26 mouse cellular contexts compared by ENCODE assay signal in the genomic region with DNA sequence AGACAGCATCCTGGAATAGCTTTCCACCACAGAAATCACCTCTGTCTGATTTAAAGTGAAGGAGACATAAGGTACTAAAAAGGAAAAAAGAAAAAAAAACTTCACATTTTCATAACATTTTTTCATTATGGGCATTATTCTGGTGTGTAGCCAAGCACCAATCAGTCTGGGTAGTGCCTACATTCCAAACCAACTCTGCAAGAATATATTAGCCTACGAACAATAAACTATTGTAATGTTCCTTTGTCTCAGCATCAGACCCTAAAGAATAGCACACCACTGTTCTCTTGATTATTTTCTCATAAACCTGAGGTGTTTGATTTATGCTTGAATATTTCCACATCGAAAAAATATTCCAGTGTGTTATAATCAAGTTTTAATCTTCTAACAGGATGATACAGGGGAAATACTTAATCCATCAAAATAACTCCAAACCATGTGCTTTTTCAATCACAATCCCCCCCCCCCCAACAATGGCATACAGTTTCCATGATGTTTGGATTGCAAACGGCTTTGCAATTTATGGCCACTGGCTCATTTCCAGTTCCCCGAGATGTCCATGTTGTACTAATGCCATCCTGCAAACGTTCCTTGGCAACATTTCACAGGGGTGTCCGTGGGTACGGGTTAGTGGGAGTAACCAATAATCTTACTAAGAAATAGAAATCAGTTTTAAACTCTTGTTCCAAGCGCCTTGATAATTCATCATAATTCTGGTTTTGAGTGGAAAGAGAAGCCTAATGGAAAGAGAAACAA.
DNase-seq lines count a peak whose midpoint lies in the region; ATAC-seq lines count a peak whose summit lies in the region.
"Had no signal": no experiment of that assay in that cellular context is flagged by ENCODE, and none has a peak within 500 bp of the region (broad histone marks: within the 10 kb centered on the region; RNA-seq: fewer than 3 reads in every experiment).

No protein-coding gene starts in this region.

- H3K36me3 ChIP-seq in embryonic facial prominence, embryonic 14.5 days (ENCODE audit: control insufficient read depth, insufficient read depth, low read length) = no peaks in the 10 kb centered on the region
- H3K36me3 ChIP-seq in embryonic facial prominence, embryonic 10.5 days (replicated peaks) = no peaks in the 10 kb centered on the region
- no peaks in the 10 kb centered on the region for H3K36me3 ChIP-seq in forebrain, embryonic 16.5 days (ENCODE audit: control insufficient read depth, insufficient read depth)
- no peaks in the 10 kb centered on the region for H3K36me3 ChIP-seq in forebrain, embryonic 10.5 days (replicated peaks)
- H3K36me3 ChIP-seq: embryonic facial prominence, embryonic 15.5 days; hindbrain, embryonic 13.5 days had no signal

- H3K27me3 ChIP-seq in embryonic facial prominence, embryonic 14.5 days (replicated peaks; ENCODE audit: control insufficient read depth, insufficient read depth, low read length) = no peaks in the 10 kb centered on the region
- no peaks in the 10 kb centered on the region for H3K27me3 ChIP-seq in embryonic facial prominence, embryonic 10.5 days (replicated peaks; ENCODE audit: low read depth, poor library complexity, severe bottlenecking)
- no peaks in the 10 kb centered on the region for H3K27me3 ChIP-seq in forebrain, embryonic 16.5 days (replicated peaks; ENCODE audit: control insufficient read depth, insufficient read depth, low read length)
- H3K27me3 ChIP-seq in forebrain, embryonic 10.5 days (ENCODE audit: poor library complexity, severe bottlenecking) = no peaks in the 10 kb centered on the region
- H3K27me3 ChIP-seq: embryonic facial prominence, embryonic 15.5 days; forebrain, embryonic 13.5 days; hindbrain, embryonic 13.5 days had no signal

- no peaks in the 10 kb centered on the region for H3K9me3 ChIP-seq in embryonic facial prominence, embryonic 14.5 days (ENCODE audit: control insufficient read depth, low read length)
- H3K9me3 ChIP-seq in embryonic facial prominence, embryonic 10.5 days = no peaks in the 10 kb centered on the region
- H3K9me3 ChIP-seq in forebrain, embryonic 16.5 days (ENCODE audit: control insufficient read depth, low read length) = no peaks in the 10 kb centered on the region; the same call in 1 of the 2 replicates
- no peaks in the 10 kb centered on the region for H3K9me3 ChIP-seq in forebrain, embryonic 10.5 days
- H3K9me3 ChIP-seq: embryonic facial prominence, embryonic 15.5 days; forebrain, embryonic 13.5 days; hindbrain, embryonic 13.5 days had no signal

- no peak overlapping the region for H3K4me2 ChIP-seq in embryonic facial prominence, embryonic 14.5 days (ENCODE audit: low read depth, low read length)
- no peak overlapping the region for H3K4me2 ChIP-seq in forebrain, embryonic 16.5 days (ENCODE audit: low read length)
- H3K4me2 ChIP-seq: embryonic facial prominence, embryonic 15.5 days; forebrain, embryonic 13.5 days; heart, embryonic 11.5 days; hindbrain, embryonic 13.5 days had no signal

- H3K4me3 ChIP-seq in embryonic facial prominence, embryonic 14.5 days (ENCODE audit: low read depth, low read length) = no peak overlapping the region
- no peak overlapping the region for H3K4me3 ChIP-seq in embryonic facial prominence, embryonic 10.5 days
- H3K4me3 ChIP-seq in forebrain, embryonic 16.5 days (replicated peaks; ENCODE audit: low read length) = no peak overlapping the region
- H3K4me3 ChIP-seq in forebrain, embryonic 10.5 days = no peak overlapping the region
- H3K4me3 ChIP-seq: embryonic facial prominence, embryonic 15.5 days; forebrain, embryonic 13.5 days; gastrocnemius, adult 2 months; hindbrain, embryonic 13.5 days had no signal

- no peaks in the 10 kb centered on the region for H3K4me1 ChIP-seq in embryonic facial prominence, embryonic 14.5 days (ENCODE audit: control insufficient read depth, insufficient read depth, low read length)
- no peaks in the 10 kb centered on the region for H3K4me1 ChIP-seq in embryonic facial prominence, embryonic 10.5 days
- H3K4me1 ChIP-seq in forebrain, embryonic 16.5 days (replicated peaks; ENCODE audit: control insufficient read depth, insufficient read depth, low read length) = no peaks in the 10 kb centered on the region; the same call in 1 of the 2 replicates
- H3K4me1 ChIP-seq in forebrain, embryonic 10.5 days = no peaks in the 10 kb centered on the region
- H3K4me1 ChIP-seq: embryonic facial prominence, embryonic 15.5 days; forebrain, embryonic 13.5 days; hindbrain, embryonic 13.5 days had no signal

- DNase-seq in embryonic facial prominence, embryonic 14.5 days (ENCODE audit: low spot score) = peak; percentile 6
- no peak for DNase-seq in embryonic facial prominence, embryonic 10.5 days (ENCODE audit: low spot score)
- no peak for DNase-seq in forebrain, embryonic 10.5 days (ENCODE audit: extremely low spot score, low spot score)
- peak; percentile 14 for DNase-seq in retina, postnatal 1 day
- DNase-seq in retina, embryonic 14.5 days (ENCODE audit: low spot score) = no peak
- no peak for DNase-seq in T-cell, adult 2 months (ENCODE audit: low spot score)
- DNase-seq: adrenal gland, postnatal 10 days; adrenal gland, postnatal 36 days; cerebellum, adult 11-12 months; cerebellum, adult 8-10 months; cerebellum, postnatal 36 days; embryo, embryonic 11 days; gastrocnemius, adult 2 months; gastrocnemius, postnatal 14 days; heart, adult 11 months; kidney, adult 18-20 months; kidney, adult 9 months had no signal

- ATAC-seq in embryonic facial prominence, embryonic 14.5 days (ENCODE audit: low read depth) = no peak
- ATAC-seq in forebrain, embryonic 16.5 days = peak; percentile 75; the same call in 1 of the 2 replicates
- ATAC-seq: CD4-positive, CD25-positive, alpha-beta regulatory T cell, adult 4 months; hindbrain, embryonic 16.5 days; inflammation-experienced regulatory T-cells, adult 6 months; intestine, embryonic 16.5 days had no signal

- no peak overlapping the region for H3K9ac ChIP-seq in embryonic facial prominence, embryonic 14.5 days (ENCODE audit: low read depth, low read length)
- no peak overlapping the region for H3K9ac ChIP-seq in forebrain, embryonic 16.5 days (replicated peaks; ENCODE audit: low read depth, low read length)
- H3K9ac ChIP-seq: embryonic facial prominence, embryonic 15.5 days; forebrain, embryonic 13.5 days; hindbrain, embryonic 13.5 days had no signal

- H3K27ac ChIP-seq in embryonic facial prominence, embryonic 14.5 days (replicated peaks; ENCODE audit: low read depth, low read length) = no peak overlapping the region
- H3K27ac ChIP-seq in embryonic facial prominence, embryonic 10.5 days (replicated peaks) = no peak overlapping the region
- H3K27ac ChIP-seq in forebrain, embryonic 16.5 days (ENCODE audit: low read length) = no peak overlapping the region
- no peak overlapping the region for H3K27ac ChIP-seq in forebrain, embryonic 10.5 days
- H3K27ac ChIP-seq: embryonic facial prominence, embryonic 15.5 days; forebrain, embryonic 13.5 days; gastrocnemius, adult 2 months; hindbrain, embryonic 13.5 days had no signal

- 72% methylated on average over 8 of the region's 8 CpGs for WGBS in embryonic facial prominence, embryonic 14.5 days
- WGBS in embryonic facial prominence, embryonic 10.5 days = 91% methylated on average over 8 of the region's 8 CpGs
- WGBS in forebrain, embryonic 16.5 days = 53% methylated on average over 8 of the region's 8 CpGs
- whole genome bisulfite sequencing in forebrain, embryonic 10.5 days = 90% methylated on average over 8 of the region's 8 CpGs

Comparison
In these comparisons a context has a peak if more than half of its experiments do, and no peak if none do; other contexts are left out.
1. DNase-seq: peak in embryonic facial prominence, embryonic 14.5 days (single experiment) and retina, postnatal 1 day (single experiment); none in embryonic facial prominence, embryonic 10.5 days (single experiment), forebrain, embryonic 10.5 days (single experiment), retina, embryonic 14.5 days (single experiment) and T-cell, adult 2 months (single experiment).